Mouse (Mus musculus) forebrain, embryonic 16.5 days (tissue): ENCODE data around the gene Asxl1. TPM values are rescaled to one million over a fixed set of nuclear protein-coding genes. Genes with fewer than 3 reads are reported as not detected.

Experiments
- ATAC-seq: fragments of 200-750 bp; cut with Nextera tagmentation; 2 replicates; pipeline ENCODE4 v1.8.0; 2017; ENCODE audit warnings: mild to moderate bottlenecking, moderate library complexity
- H3K27ac ChIP-seq: fragments of 300-500 bp; sonication (generic); 2 replicates; pipeline ENCODE4 v1.5.1; 2014; ENCODE audit warnings: low read length, control low read depth
- H3K27me3 ChIP-seq: fragments of 300-500 bp; sonication (generic); replicated peaks from 2 replicates; pipeline ENCODE4 v1.6.1; 2014; ENCODE audit warnings: low read length; ENCODE audit not compliant: control insufficient read depth, insufficient read depth
- H3K36me3 ChIP-seq: fragments of 300-500 bp; sonication (generic); 2 replicates; pipeline ENCODE4 v1.6.1; 2014; ENCODE audit not compliant: control insufficient read depth, insufficient read depth
- H3K4me1 ChIP-seq: fragments of 300-500 bp; sonication (generic); replicated peaks from 2 replicates; pipeline ENCODE4 v1.6.1; 2014; ENCODE audit warnings: low read length; ENCODE audit not compliant: control insufficient read depth, insufficient read depth
- H3K4me2 ChIP-seq: fragments of 300-500 bp; sonication (generic); 2 replicates; pipeline ENCODE4 v1.6.1; 2014; ENCODE audit warnings: mild to moderate bottlenecking, low read length, control low read depth
- H3K4me3 ChIP-seq: fragments of 300-500 bp; sonication (generic); replicated peaks from 2 replicates; pipeline ENCODE4 v1.5.1; 2014; ENCODE audit warnings: mild to moderate bottlenecking, low read length, control low read depth
- H3K9ac ChIP-seq: fragments of 300-500 bp; sonication (generic); replicated peaks from 2 replicates; pipeline ENCODE4 v1.6.1; 2014; ENCODE audit warnings: low read depth, low read length, control low read depth
- H3K9me3 ChIP-seq: fragments of 300-500 bp; sonication (generic); 2 replicates; pipeline ENCODE4 v1.6.1; 2016; ENCODE audit warnings: low read length; ENCODE audit not compliant: control insufficient read depth
- WGBS: fragments of 180-500 bp; shearing (Covaris S2); extraction: QIAGEN DNeasy Blood & Tissue Kit; methylation state at CpG from one replicate; pipeline ENCODE4 v1.1.7; 2014; 5-methylcytosine and 5-hydroxymethylcytosine counted together
- polyA plus RNA-seq: library from polyadenylated mRNA; unstranded; fragments of >200 nt; fragmentation: Nextera tagmentation; extraction: Ambion mirVana; gene quantifications from 2 replicates; pipeline ENCODE4 v1.2.1, GENCODE M21; 2015

Asxl1 gene
- polyA plus RNA-seq, 1 experiment from 2014 or later = 10.9 TPM

- 88% methylated on average over 6 of the region's 6 CpGs for WGBS
- Histone ChIP-seq H3K4me1 (peaks cover 7% of the 10 kb centered on the region), H3K9me3 (no peaks in the 10 kb centered on the region), H3K4me2 (no peak overlapping the region), H3K27ac (no peak overlapping the region), H3K9ac (no peak overlapping the region), H3K36me3 (no peaks in the 10 kb centered on the region), H3K27me3 (no peaks in the 10 kb centered on the region), H3K4me3 (no peak overlapping the region)
- ATAC-seq = no peak
Observed at GRCm38 (mm10) chr2:153448519-153448918, 102.9 kb downstream of the Asxl1 start.

Other genes with a start within 250 kb of the Asxl1 start
- gene Hck, start 237.4 kb upstream of the Asxl1 start, polyA plus RNA-seq = 1.8 and 2.1 TPM in 2 replicates
- gene Tm9sf4, start 184.5 kb upstream of the Asxl1 start, polyA plus RNA-seq = 74.5 and 78.9 TPM in 2 replicates
- 35.0 and 40.0 TPM in 2 replicates for gene Tspyl3, start 120.4 kb upstream of the Asxl1 start, polyA plus RNA-seq
- 6.4 and 6.9 TPM in 2 replicates for gene Plagl2, start 104.4 kb upstream of the Asxl1 start, polyA plus RNA-seq
- 4.1 and 6.3 TPM in 2 replicates for gene Pofut1, start 104.3 kb upstream of the Asxl1 start, polyA plus RNA-seq
- 21.9 and 24.1 TPM in 2 replicates for gene Kif3b, start 54.4 kb upstream of the Asxl1 start, polyA plus RNA-seq
- gene 4930404H24Rik, start 147.0 kb downstream of the Asxl1 start, polyA plus RNA-seq = not detected in 2 replicates
- gene Nol4l, start 184.1 kb downstream of the Asxl1 start, polyA plus RNA-seq = 47.8 and 50.4 TPM in 2 replicates